Mouse (Mus musculus): ENCODE results near the gene Mfsd4b2. TPM values are rescaled to one million over a fixed set of nuclear protein-coding genes. Genes with fewer than 3 reads are reported as not detected.
"Not testable (repeated sequence)": the region's sequence is repeated elsewhere in the genome, so short reads cannot be mapped to it uniquely, and the experiment has no call there.

The Mfsd4b2 gene
- under 1 TPM; 0.23 to 0.38 TPM for total RNA-seq (2021)
- long read RNA-seq, experiment 1: 0 reads
- long read RNA-seq, experiment 2: 0 reads

- peak; percentile 4 to 25 for DNase-seq (ENCODE audit: low spot score in 2 of 2)
Measured at GRCm38 (mm10) chr10:39926616-39927139, at the start of gene Mfsd4b2. Gene Mfsd4b2 (minus strand): TSS chr10:39926923.

GRCm38 (mm10) chr10:39975771-39976170 is 49.0 kb upstream of the Mfsd4b2 start:
- no peak for DNase-seq (ENCODE audit: low spot score in 2 of 2)

GRCm38 (mm10) chr10:39974982-39975381 is 48.3 kb upstream of the Mfsd4b2 start:
- no peak for DNase-seq (ENCODE audit: low spot score in 2 of 2)

GRCm38 (mm10) chr10:39967512-39967911 is 40.8 kb upstream of the Mfsd4b2 start:
- DNase-seq (ENCODE audit: low spot score in 2 of 2): no peak

GRCm38 (mm10) chr10:39961906-39962305 is 35.2 kb upstream of the Mfsd4b2 start:
- DNase-seq (ENCODE audit: low spot score in 2 of 2): no peak

GRCm38 (mm10) chr10:39960441-39960822 is 33.7 kb upstream of the Mfsd4b2 start:
- peak in 1 of 2 experiments; percentile 3 for DNase-seq (ENCODE audit: low spot score in 2 of 2)

GRCm38 (mm10) chr10:39959761-39960440 is 33.2 kb upstream of the Mfsd4b2 start, which contains the start of gene Mfsd4b3:
Gene Mfsd4b3 (minus strand): TSS chr10:39960153.
- DNase-seq (ENCODE audit: low spot score in 2 of 2): peak; percentile 86 to 87

GRCm38 (mm10) chr10:39958266-39958665 is 31.5 kb upstream of the Mfsd4b2 start:
- DNase-seq (ENCODE audit: low spot score in 2 of 2): no peak

- DNase-seq (ENCODE audit: low spot score in 2 of 2): no peak
Measured at GRCm38 (mm10) chr10:39956340-39956878, 29.7 kb upstream of the Mfsd4b2 start.

GRCm38 (mm10) chr10:39955163-39955562 is 28.4 kb upstream of the Mfsd4b2 start:
- DNase-seq (ENCODE audit: low spot score in 2 of 2): no peak

GRCm38 (mm10) chr10:39949377-39949954 is 22.7 kb upstream of the Mfsd4b2 start:
- DNase-seq (ENCODE audit: low spot score in 2 of 2): no peak

- DNase-seq (ENCODE audit: low spot score in 2 of 2): not testable (repeated sequence)
Measured at GRCm38 (mm10) chr10:39947195-39947594, 20.5 kb upstream of the Mfsd4b2 start.

- no peak for DNase-seq (ENCODE audit: low spot score in 2 of 2)
Measured at GRCm38 (mm10) chr10:39936553-39936952, 9.8 kb upstream of the Mfsd4b2 start.

GRCm38 (mm10) chr10:39924556-39924955 is 2.2 kb downstream of the Mfsd4b2 start:
- not testable (repeated sequence) for DNase-seq (ENCODE audit: low spot score in 2 of 2)

GRCm38 (mm10) chr10:39912616-39913015 is 14.1 kb downstream of the Mfsd4b2 start:
- no peak for DNase-seq (ENCODE audit: low spot score in 2 of 2)

- DNase-seq (ENCODE audit: low spot score in 2 of 2): no peak
Measured at GRCm38 (mm10) chr10:39908768-39909441, 17.8 kb downstream of the Mfsd4b2 start.

- DNase-seq (ENCODE audit: low spot score in 2 of 2): no peak
Measured at GRCm38 (mm10) chr10:39906799-39907658, 19.7 kb downstream of the Mfsd4b2 start.

GRCm38 (mm10) chr10:39904191-39904590 is 22.5 kb downstream of the Mfsd4b2 start:
- no peak for DNase-seq (ENCODE audit: low spot score in 2 of 2)

GRCm38 (mm10) chr10:39898874-39899371 is 27.8 kb downstream of the Mfsd4b2 start, which contains the start of gene Mfsd4b4:
Gene Mfsd4b4 (minus strand): TSS chr10:39899238.
- peak; percentile 72 to 77 for DNase-seq (ENCODE audit: low spot score in 2 of 2)

GRCm38 (mm10) chr10:39896503-39896902 is 30.2 kb downstream of the Mfsd4b2 start:
- DNase-seq (ENCODE audit: low spot score in 2 of 2): no peak
